Mouse (Mus musculus) small intestine, adult 2 months (tissue): ENCODE measurements at regions not wholly inside any gene's neighbourhood (a gene's known extent, or its start where the extent isn't known, plus 50 kb on each side); places are given as distances from the start of the nearest gene placed in this dataset.
"Not testable (repeated sequence)": the region's sequence is repeated elsewhere in the genome, so short reads cannot be mapped to it uniquely, and the experiment has no call there.

Experiments used
- H3K27ac ChIP-seq: fragments of 200-500 bp; 2 replicates; pipeline ENCODE4 v1.5.1; 2012; ENCODE audit warnings: low read depth, low read length, control low read depth, inconsistent platforms; ENCODE audit not compliant: insufficient read depth
- H3K27me3 ChIP-seq: fragments of 200-500 bp; 2 replicates; pipeline ENCODE4 v1.6.1; 2012; ENCODE audit warnings: mild to moderate bottlenecking, moderate library complexity, low read length, inconsistent platforms; ENCODE audit not compliant: control insufficient read depth, insufficient read depth
- H3K36me3 ChIP-seq: fragments of 200-500 bp; 2 replicates; pipeline ENCODE4 v1.6.1; 2012; ENCODE audit warnings: mild to moderate bottlenecking, low read length, control low read depth, inconsistent platforms; ENCODE audit not compliant: control insufficient read depth, insufficient read depth
- H3K4me1 ChIP-seq: fragments of 200-500 bp; 2 replicates; pipeline ENCODE4 v1.6.1; 2012; ENCODE audit warnings: low read length, inconsistent platforms, mixed read lengths; ENCODE audit not compliant: control insufficient read depth, insufficient read depth, insufficient read length
- H3K4me3 ChIP-seq: fragments of 200-500 bp; 2 replicates; pipeline ENCODE4 v1.5.1; 2012; ENCODE audit warnings: low read depth, mild to moderate bottlenecking, control low read depth, inconsistent platforms, low read length, moderate library complexity
- CTCF ChIP-seq: fragments of 200-500 bp; IDR thresholded peaks from 2 replicates; pipeline ENCODE4 v1.5.1; 2012; ENCODE audit warnings: low read depth, mild to moderate bottlenecking, control low read depth, inconsistent platforms, low read length, moderate library complexity, mixed read lengths; ENCODE audit not compliant: insufficient replicate concordance, insufficient read length; ENCODE audit errors: extremely low read depth
- POLR2A ChIP-seq: fragments of 200-500 bp; IDR thresholded peaks from 2 replicates; pipeline ENCODE4 v1.6.1; 2012; ENCODE audit warnings: low read depth, mild to moderate bottlenecking, control low read depth, inconsistent platforms, low read length, moderate library complexity
- WGBS: fragments of 180-500 bp; shearing (Covaris S2); methylation state at CpG from one replicate; pipeline ENCODE4 v1.1.7; 2018; 5-methylcytosine and 5-hydroxymethylcytosine counted together

- Histone ChIP-seq H3K4me1 (no peaks in the 10 kb centered on the region), H3K27ac (no peak overlapping the region), H3K4me3 (no peak overlapping the region), H3K36me3 (no peaks in the 10 kb centered on the region), H3K27me3 (no peaks in the 10 kb centered on the region)
- WGBS: 62% methylated on average over 4 of the region's 4 CpGs
- TF ChIP-seq POLR2A (no peak), CTCF (no peak)
Measured at GRCm38 (mm10) chr13:4935940-4936339, 327.0 kb upstream of the Akr1e1 start.

GRCm38 (mm10) chr13:4939849-4940248, 330.9 kb upstream of the Akr1e1 start:
- H3K4me3 ChIP-seq: no peak overlapping the region
- H3K36me3 ChIP-seq: no peaks in the 10 kb centered on the region
- no peak overlapping the region for H3K27ac ChIP-seq
- no peak for TF ChIP-seq POLR2A
- no peak for TF ChIP-seq CTCF
- H3K4me1 ChIP-seq: no peaks in the 10 kb centered on the region
- H3K27me3 ChIP-seq: no peaks in the 10 kb centered on the region

DNA sequence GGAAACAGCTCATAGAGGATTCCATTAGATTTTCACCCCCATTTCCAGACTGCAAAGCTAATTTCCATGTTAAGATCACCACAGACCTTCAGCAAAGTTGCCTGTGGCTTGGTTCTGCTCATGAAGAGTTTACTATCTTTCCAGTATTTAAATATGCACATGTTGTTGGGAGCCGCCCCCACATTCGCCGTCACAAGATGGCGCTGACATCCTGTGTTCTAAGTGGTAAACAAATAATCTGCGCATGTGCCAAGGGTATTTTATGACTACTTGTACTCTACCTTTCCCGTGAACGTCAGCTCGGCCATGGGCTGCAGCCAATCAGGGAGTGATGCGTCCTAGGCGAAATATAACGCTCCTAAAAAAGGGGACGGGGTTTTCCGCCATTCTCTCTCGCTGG, 333.5 kb upstream of the Akr1e1 start:
- H3K4me1 ChIP-seq, H3K36me3 ChIP-seq, H3K4me3 ChIP-seq, H3K27me3 ChIP-seq, H3K27ac ChIP-seq: not testable (repeated sequence)
- 23% methylated on average over 5 of the region's 14 CpGs for WGBS

DNA sequence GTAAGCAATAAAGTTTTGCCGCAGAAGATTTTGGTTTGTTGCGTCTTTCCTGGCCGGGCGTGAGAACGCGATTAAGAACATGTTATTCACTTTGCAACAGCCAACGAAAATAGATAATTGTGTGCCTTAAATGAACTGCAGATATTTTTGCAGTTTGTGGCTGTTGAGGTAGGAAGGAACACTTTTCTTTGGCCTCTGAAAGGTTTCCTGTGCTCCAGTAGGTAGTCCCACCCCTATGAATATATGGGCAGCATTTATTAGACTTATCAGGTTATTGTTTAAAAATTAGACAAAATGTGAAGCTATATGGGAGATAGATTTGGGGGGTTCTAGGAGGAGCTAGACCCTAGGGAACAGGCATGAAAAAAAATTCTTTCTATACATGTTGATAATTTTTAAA, 334.1 kb upstream of the Akr1e1 start:
- Histone ChIP-seq H3K27me3 (no peaks in the 10 kb centered on the region), H3K4me3 (0 out of 2 replicates have a peak overlapping the region, but pooled peaks have one; percentile 35), H3K36me3 (no peaks in the 10 kb centered on the region), H3K27ac (no peak overlapping the region), H3K4me1 (no peaks in the 10 kb centered on the region)
- 20% methylated on average over 7 of the region's 7 CpGs for WGBS
- no peak for TF ChIP-seq CTCF
- TF ChIP-seq POLR2A: no peak

DNA sequence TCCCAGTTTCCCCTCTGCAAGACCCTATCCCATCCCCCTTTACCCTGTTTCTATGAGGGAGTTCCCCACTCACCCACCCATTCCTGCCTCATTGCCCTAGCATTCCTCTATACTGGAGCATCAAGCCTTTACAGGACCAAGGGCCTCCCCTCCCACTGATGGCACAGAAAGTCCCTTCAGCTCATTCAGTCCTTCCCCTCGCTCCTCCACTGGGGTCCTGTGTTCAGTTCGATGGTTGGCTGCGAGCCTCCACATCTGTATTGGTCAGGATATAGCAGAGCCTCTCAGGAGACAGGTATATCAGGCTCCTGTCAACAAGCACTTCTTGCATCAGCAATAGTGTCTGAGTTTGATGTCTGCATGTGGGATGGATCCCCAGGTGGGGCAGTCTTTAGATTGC, 346.4 kb upstream of the Akr1e1 start:
- Histone ChIP-seq H3K4me3 (no peak overlapping the region), H3K27ac (no peak overlapping the region), H3K36me3 (no peaks in the 10 kb centered on the region), H3K27me3 (no peaks in the 10 kb centered on the region), H3K4me1 (no peaks in the 10 kb centered on the region)
- 84% methylated on average over 3 of the region's 3 CpGs for WGBS
- no peak for TF ChIP-seq CTCF
- TF ChIP-seq POLR2A: no peak

DNA sequence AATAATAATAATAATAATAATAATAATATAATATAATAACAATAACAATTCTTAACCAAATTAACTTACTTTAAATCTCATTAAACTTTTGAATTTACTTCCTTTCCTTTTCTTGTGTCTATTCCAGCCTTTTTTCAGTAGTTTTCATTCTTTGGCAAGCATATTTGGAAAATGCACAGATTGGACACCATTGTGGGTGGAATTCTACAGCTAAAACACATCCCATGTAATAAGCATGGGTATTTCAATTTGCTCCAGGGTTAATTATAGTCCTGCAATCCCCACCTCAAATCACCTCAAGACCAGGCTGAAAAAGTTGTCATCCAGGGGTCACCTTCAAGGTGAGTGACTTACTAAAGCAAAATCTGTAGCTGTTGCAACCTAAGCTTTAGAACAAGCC, 355.9 kb upstream of the Akr1e1 start:
- Histone ChIP-seq H3K27ac (no peak overlapping the region), H3K27me3 (no peaks in the 10 kb centered on the region), H3K4me3 (no peak overlapping the region), H3K4me1 (no peaks in the 10 kb centered on the region), H3K36me3 (no peaks in the 10 kb centered on the region)
- no peak for TF ChIP-seq CTCF
- no peak for TF ChIP-seq POLR2A

GRCm38 (mm10) chr13:4970081-4970892, 361.3 kb upstream of the Akr1e1 start:
- no peak overlapping the region for H3K4me3 ChIP-seq
- H3K36me3 ChIP-seq: no peaks in the 10 kb centered on the region
- no peak overlapping the region for H3K27ac ChIP-seq
- no peaks in the 10 kb centered on the region for H3K27me3 ChIP-seq
- WGBS: 68% methylated on average over 2 of the region's 2 CpGs
- TF ChIP-seq POLR2A (no peak), CTCF (no peak)
- H3K4me1 ChIP-seq: no peaks in the 10 kb centered on the region
